Mouse (Mus musculus): Measurements from ENCODE around the gene Zfp575. TPM values are rescaled to one million over a fixed set of nuclear protein-coding genes. Genes with fewer than 3 reads are reported as not detected.

Zfp575 gene
- polyA plus RNA-seq, 1 experiment from 2014 or later, result 7.3 TPM

DNA sequence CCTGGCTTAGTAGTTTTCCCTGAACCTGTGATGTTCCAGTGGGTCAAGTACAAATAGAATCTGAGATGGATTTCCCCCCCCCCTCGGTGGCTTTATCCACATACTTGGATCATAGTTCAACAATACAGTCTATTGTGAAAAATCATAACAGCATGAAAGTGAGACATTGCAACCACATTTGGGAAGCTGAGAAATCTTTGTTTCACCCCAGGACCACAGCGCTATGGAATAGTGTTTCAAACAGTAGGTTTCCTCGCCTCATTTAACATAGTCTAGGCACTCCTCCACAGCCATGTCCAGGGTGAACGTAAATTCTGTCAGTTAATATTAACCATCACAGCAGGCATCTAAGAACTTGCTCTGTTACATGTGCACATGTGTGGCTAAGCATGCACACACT lies 50.4 kb downstream of the Zfp575 start:
- Histone ChIP-seq H3K9me3 (peaks cover 4% of the 10 kb centered on the region; the same call in 1 of the 2 replicates), H3K4me2 (no peak overlapping the region), H3K27ac (no peak overlapping the region), H3K9ac (no peak overlapping the region), H3K27me3 (peaks cover 11% of the 10 kb centered on the region), H3K4me3 (no peak overlapping the region), H3K4me1 (peaks cover 22% of the 10 kb centered on the region), H3K36me3 (peaks cover 36% of the 10 kb centered on the region)
- ATAC-seq (ENCODE audit: insufficient number of reproducible peaks, insufficient read depth, low FRiP score, low TSS enrichment, low read depth), result no peak
- WGBS, result 78% methylated on average over 4 of the region's 4 CpGs

DNA sequence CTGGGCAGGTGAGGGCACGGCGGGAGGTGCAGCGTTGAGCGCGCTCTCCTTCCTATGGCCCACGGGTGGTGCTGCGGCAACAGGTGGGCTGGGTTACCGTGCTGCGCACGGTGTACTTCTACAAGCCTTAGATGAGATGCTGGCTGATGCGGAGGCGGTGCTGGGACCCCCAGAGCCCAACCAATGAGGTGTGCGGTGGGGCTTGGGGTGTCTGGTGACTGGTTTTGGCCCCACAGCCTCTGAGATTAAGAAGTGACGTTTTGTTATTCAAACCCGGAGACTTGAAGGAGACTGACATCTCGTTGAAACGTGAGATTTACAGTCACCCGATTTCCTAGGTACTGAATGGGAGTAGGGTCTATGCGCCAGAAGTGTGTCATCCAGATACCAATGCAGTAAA lies 53.1 kb downstream of the Zfp575 start:
- H3K4me2 ChIP-seq, result peak overlapping the region; percentile 30; the same call in 1 of the 2 replicates
- H3K27ac ChIP-seq, result no peak overlapping the region
- peaks cover 11% of the 10 kb centered on the region for H3K27me3 ChIP-seq
- H3K4me3 ChIP-seq, result peak overlapping the region; percentile 3; the same call in 1 of the 2 replicates
- peaks cover 4% of the 10 kb centered on the region; the same call in 1 of the 2 replicates for H3K9me3 ChIP-seq
- no peak for ATAC-seq (ENCODE audit: insufficient number of reproducible peaks, insufficient read depth, low FRiP score, low TSS enrichment, low read depth)
- H3K4me1 ChIP-seq, result peaks cover 28% of the 10 kb centered on the region
- peaks cover 36% of the 10 kb centered on the region for H3K36me3 ChIP-seq
- peak overlapping the region; percentile 40; the same call in 1 of the 2 replicates for H3K9ac ChIP-seq
- WGBS, result 38% methylated on average over 19 of the region's 19 CpGs

Other genes with a start within 250 kb of the Zfp575 start
- gene Lypd5, start 238.4 kb downstream of the Zfp575 start, polyA plus RNA-seq (2015; fragmentation: Nextera tagmentation; extraction: Ambion mirVana), result 0.45 and 0.91 TPM in 2 replicates
- 1.9 and 2.1 TPM in 2 replicates for gene Kcnn4, start 217.4 kb downstream of the Zfp575 start, polyA plus RNA-seq (2015; fragmentation: Nextera tagmentation; extraction: Ambion mirVana)
- gene Smg9, start 188.0 kb downstream of the Zfp575 start, polyA plus RNA-seq (2015; fragmentation: Nextera tagmentation; extraction: Ambion mirVana), result 21.6 and 27.0 TPM in 2 replicates
- gene Irgc1, start 135.3 kb downstream of the Zfp575 start, polyA plus RNA-seq (2015; fragmentation: Nextera tagmentation; extraction: Ambion mirVana), result not detected in 2 replicates
- 2.6 and 3.8 TPM in 2 replicates for gene Plaur, start 125.2 kb downstream of the Zfp575 start, polyA plus RNA-seq (2015; fragmentation: Nextera tagmentation; extraction: Ambion mirVana)
- 6.7 and 7.9 TPM in 2 replicates for gene Cadm4, start 105.6 kb downstream of the Zfp575 start, polyA plus RNA-seq (2015; fragmentation: Nextera tagmentation; extraction: Ambion mirVana)
- gene Zfp428, start 80.6 kb downstream of the Zfp575 start, polyA plus RNA-seq (2015; fragmentation: Nextera tagmentation; extraction: Ambion mirVana), result 95.8 and 96.3 TPM in 2 replicates
- 0.53 and 0.89 TPM in 2 replicates for gene AC161166.1, start 75.2 kb downstream of the Zfp575 start, polyA plus RNA-seq (2015; fragmentation: Nextera tagmentation; extraction: Ambion mirVana)
- 9.6 and 10.2 TPM in 2 replicates for gene Irgq, start 57.0 kb downstream of the Zfp575 start, polyA plus RNA-seq (2015; fragmentation: Nextera tagmentation; extraction: Ambion mirVana)
- gene Pinlyp, start 41.5 kb downstream of the Zfp575 start, polyA plus RNA-seq (2015; fragmentation: Nextera tagmentation; extraction: Ambion mirVana), result 0.42 TPM in 1 of 2 replicates, not detected in the other
- 127 and 147 TPM in 2 replicates for gene Xrcc1, start 41.4 kb downstream of the Zfp575 start, polyA plus RNA-seq (2015; fragmentation: Nextera tagmentation; extraction: Ambion mirVana)
- 24.0 and 26.0 TPM in 2 replicates for gene Ethe1, start 98 bp downstream of the Zfp575 start, polyA plus RNA-seq (2015; fragmentation: Nextera tagmentation; extraction: Ambion mirVana)
- gene Phldb3, start 23.1 kb upstream of the Zfp575 start, polyA plus RNA-seq (2015; fragmentation: Nextera tagmentation; extraction: Ambion mirVana), result 0.37 and 0.65 TPM in 2 replicates
- gene Lypd3, start 48.9 kb upstream of the Zfp575 start, polyA plus RNA-seq (2015; fragmentation: Nextera tagmentation; extraction: Ambion mirVana), result 13.7 and 16.0 TPM in 2 replicates
- not detected in 2 replicates for gene Tex101, start 89.0 kb upstream of the Zfp575 start, polyA plus RNA-seq (2015; fragmentation: Nextera tagmentation; extraction: Ambion mirVana)
- not detected in 2 replicates for gene BC049730, start 121.6 kb upstream of the Zfp575 start, polyA plus RNA-seq (2015; fragmentation: Nextera tagmentation; extraction: Ambion mirVana)
- gene Gm4763, start 139.3 kb upstream of the Zfp575 start, polyA plus RNA-seq (2015; fragmentation: Nextera tagmentation; extraction: Ambion mirVana), result not detected in 2 replicates
- gene Cd177, start 172.7 kb upstream of the Zfp575 start, polyA plus RNA-seq (2015; fragmentation: Nextera tagmentation; extraction: Ambion mirVana), result 0.35 and 0.77 TPM in 2 replicates
- 0.56 and 0.74 TPM in 2 replicates for gene Ceacam10, start 189.6 kb upstream of the Zfp575 start, polyA plus RNA-seq (2015; fragmentation: Nextera tagmentation; extraction: Ambion mirVana)

Measured in embryonic facial prominence, embryonic 13.5 days (tissue).